Mouse (Mus musculus) adrenal gland, adult 8-10 months (tissue): ENCODE measurements around the gene Nudt4. TPM values are rescaled to one million over a fixed set of nuclear protein-coding genes. Genes with fewer than 3 reads are reported as not detected.
"Not testable (repeated sequence)": the region's sequence is repeated elsewhere in the genome, so short reads cannot be mapped to it uniquely, and the experiment has no call there.

Experiments used
- DNase-seq: peaks from one replicate; pipeline ENCODE4 v3.0.0; 2022
- total RNA-seq, 4 experiments: library from RNA; stranded (reverse); gene quantifications; 2 replicates each; pipeline ENCODE4 v1.2.4; 2022

Nudt4 gene
- total RNA-seq, 4 experiments from 2014 or later: 94.5 to 230 (median 162) TPM

- no peak for DNase-seq
Measured at GRCm38 (mm10) chr10:95567550-95567949, 3.6 kb upstream of the Nudt4 start.

- DNase-seq: no peak
Measured at GRCm38 (mm10) chr10:95566786-95567185, 2.8 kb upstream of the Nudt4 start.

GRCm38 (mm10) chr10:95565156-95565854, 1.4 kb upstream of the Nudt4 start:
- no peak for DNase-seq

- DNase-seq: peak; percentile 55
Measured at GRCm38 (mm10) chr10:95562859-95563841, 796 bp downstream of the Nudt4 start.

GRCm38 (mm10) chr10:95562395-95562794, 1.6 kb downstream of the Nudt4 start:
- DNase-seq: no peak

- no peak for DNase-seq
Measured at GRCm38 (mm10) chr10:95561616-95562015, 2.3 kb downstream of the Nudt4 start.

- DNase-seq: no peak
Measured at GRCm38 (mm10) chr10:95560394-95560983, 3.5 kb downstream of the Nudt4 start.

GRCm38 (mm10) chr10:95559426-95559825, 4.5 kb downstream of the Nudt4 start:
- DNase-seq: no peak

- no peak for DNase-seq
Measured at GRCm38 (mm10) chr10:95557337-95557828, 6.6 kb downstream of the Nudt4 start.

GRCm38 (mm10) chr10:95555866-95556265, 8.1 kb downstream of the Nudt4 start:
- no peak for DNase-seq

GRCm38 (mm10) chr10:95552326-95552725, 11.6 kb downstream of the Nudt4 start:
- no peak for DNase-seq

GRCm38 (mm10) chr10:95551752-95552151, 12.2 kb downstream of the Nudt4 start:
- no peak for DNase-seq

GRCm38 (mm10) chr10:95550506-95550905, 13.4 kb downstream of the Nudt4 start:
- DNase-seq: no peak

GRCm38 (mm10) chr10:95549080-95549479, 14.9 kb downstream of the Nudt4 start:
- DNase-seq: not testable (repeated sequence)

- no peak for DNase-seq
Measured at GRCm38 (mm10) chr10:95548154-95548826, 15.7 kb downstream of the Nudt4 start.

GRCm38 (mm10) chr10:95546178-95546577, 17.8 kb downstream of the Nudt4 start:
- no peak for DNase-seq

- no peak for DNase-seq
Measured at GRCm38 (mm10) chr10:95545051-95545450, 18.9 kb downstream of the Nudt4 start.

GRCm38 (mm10) chr10:95544651-95545050, 19.3 kb downstream of the Nudt4 start:
- DNase-seq: no peak

- no peak for DNase-seq
Measured at GRCm38 (mm10) chr10:95544004-95544403, 19.9 kb downstream of the Nudt4 start.

GRCm38 (mm10) chr10:95543377-95543776, 20.6 kb downstream of the Nudt4 start:
- DNase-seq: no peak

GRCm38 (mm10) chr10:95542916-95543315, 21.0 kb downstream of the Nudt4 start:
- no peak for DNase-seq

GRCm38 (mm10) chr10:95539841-95540240, 24.1 kb downstream of the Nudt4 start:
- no peak for DNase-seq
